Mouse (Mus musculus) olfactory bulb, adult 2 months (tissue): ENCODE results near the gene Clstn1. TPM values are rescaled to one million over a fixed set of nuclear protein-coding genes. Genes with fewer than 3 reads are reported as not detected.

Source experiments
- H3K27ac ChIP-seq: fragments of 200-500 bp; 2 replicates; pipeline ENCODE4 v1.5.1; 2012; ENCODE audit warnings: low read depth, low read length; ENCODE audit not compliant: insufficient read depth
- H3K4me1 ChIP-seq: fragments of 200-500 bp; 2 replicates; pipeline ENCODE4 v1.6.1; 2012; ENCODE audit warnings: low read length; ENCODE audit not compliant: control insufficient read depth, insufficient read depth
- H3K4me3 ChIP-seq: fragments of 200-500 bp; 2 replicates; pipeline ENCODE4 v1.5.1; 2012; ENCODE audit warnings: mild to moderate bottlenecking, low read depth, low read length, moderate library complexity; ENCODE audit not compliant: insufficient read depth
- CTCF ChIP-seq: fragments of 200-500 bp; IDR thresholded peaks from 2 replicates; pipeline ENCODE4 v1.5.1; 2012; ENCODE audit warnings: low read depth, mild to moderate bottlenecking, low read length, moderate library complexity; ENCODE audit not compliant: insufficient read depth
- POLR2A ChIP-seq: fragments of 200-500 bp; IDR thresholded peaks from 2 replicates; pipeline ENCODE4 v1.6.1; 2012; ENCODE audit warnings: mild to moderate bottlenecking, low read depth, low read length, moderate library complexity; ENCODE audit not compliant: insufficient read depth
- WGBS: fragments of 180-500 bp; shearing (Covaris S2); methylation state at CpG from one replicate; pipeline ENCODE4 v1.1.7; 2018; 5-methylcytosine and 5-hydroxymethylcytosine counted together
- polyA plus RNA-seq: library from polyadenylated mRNA; stranded (reverse); fragments of >200 nt; gene quantifications from 2 replicates; pipeline ENCODE4 v1.2.4, GENCODE M21; 2012; ENCODE audit warnings: low replicate concordance; ENCODE audit not compliant: missing spikeins, insufficient read depth, insufficient read length

Gene Clstn1
- polyA plus RNA-seq, 1 experiment = 68.1 TPM

DNA sequence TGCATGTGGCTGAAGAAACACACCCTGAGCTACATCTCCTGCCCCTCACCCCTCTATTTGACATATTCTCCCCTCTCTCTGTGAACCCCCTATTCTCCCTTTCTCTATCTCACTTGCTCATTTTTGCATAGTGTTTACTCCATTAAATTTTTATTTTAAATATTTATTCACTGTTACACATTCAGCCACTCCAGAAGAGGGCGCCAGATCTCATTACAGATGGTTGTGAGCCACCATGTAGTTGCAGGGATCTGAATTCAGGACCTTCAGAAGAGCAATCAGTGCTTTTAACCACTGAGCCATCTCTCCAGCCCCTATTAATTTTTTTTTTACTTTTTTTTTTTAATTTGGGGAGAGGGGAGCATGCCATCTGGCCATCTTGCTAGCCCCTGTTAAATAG is 3.9 kb downstream of the Clstn1 start:
- Histone ChIP-seq H3K27ac (no peak overlapping the region), H3K4me3 (no peak overlapping the region), H3K4me1 (peaks cover 15% of the 10 kb centered on the region)
- 94% methylated on average over 1 of the region's 1 CpGs for WGBS
- TF ChIP-seq CTCF (no peak), POLR2A (no peak)

DNA sequence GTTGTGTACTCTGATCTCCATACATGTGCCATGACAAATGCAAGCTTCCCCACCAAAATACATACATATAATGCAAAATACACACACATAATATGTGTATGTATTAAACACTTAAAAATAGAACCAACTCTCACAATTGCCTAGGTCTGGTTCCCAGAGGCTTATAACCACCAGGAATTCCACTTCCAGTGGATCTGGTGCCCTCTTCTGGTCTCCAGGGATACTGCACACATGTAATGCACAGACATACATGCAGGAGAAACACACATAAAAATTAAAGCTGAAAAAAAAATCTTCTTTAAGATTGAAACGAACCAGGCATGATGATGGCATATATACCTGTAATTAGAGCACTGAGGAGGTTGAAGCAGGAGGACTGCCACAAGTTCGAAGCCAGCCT is 5.2 kb downstream of the Clstn1 start:
- H3K27ac ChIP-seq = no peak overlapping the region
- TF ChIP-seq POLR2A (no peak), CTCF (no peak)
- WGBS = 93% methylated on average over 2 of the region's 2 CpGs
- no peak overlapping the region for H3K4me3 ChIP-seq
- peaks cover 11% of the 10 kb centered on the region; the same call in 1 of the 2 replicates for H3K4me1 ChIP-seq

DNA sequence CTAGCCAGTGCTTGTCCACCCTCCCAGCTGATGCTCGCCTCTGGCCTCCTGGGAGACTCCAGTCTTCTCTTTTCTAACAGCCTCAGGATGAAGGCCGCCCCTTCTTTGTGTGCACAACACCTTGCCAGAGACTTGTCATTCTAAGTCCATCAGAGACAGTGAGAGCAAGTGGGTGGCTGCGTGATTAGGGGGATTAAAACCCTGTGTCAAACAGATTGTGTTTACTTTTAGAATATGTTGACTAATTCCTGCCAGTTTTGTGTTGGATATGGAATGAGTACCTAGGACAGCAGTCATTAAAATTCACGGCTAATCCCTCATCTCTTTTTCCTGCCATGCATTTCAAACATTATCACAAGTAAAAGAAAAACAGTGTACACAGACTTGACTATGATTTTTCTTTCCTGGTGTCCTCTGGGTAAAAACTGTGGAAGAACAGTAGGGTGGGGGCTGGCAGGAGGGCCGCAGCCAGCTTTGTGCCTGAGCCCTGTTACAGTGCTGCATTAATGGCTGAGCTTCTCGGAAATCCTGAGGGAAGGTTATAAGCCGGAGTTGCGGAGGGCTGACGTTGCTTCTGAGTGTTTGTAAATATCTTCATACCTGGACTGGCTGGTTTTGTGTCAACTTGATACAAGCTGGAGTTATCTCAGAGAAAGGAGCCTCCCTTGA is 8.8 kb downstream of the Clstn1 start:
- no peak overlapping the region for H3K27ac ChIP-seq
- no peak overlapping the region for H3K4me3 ChIP-seq
- TF ChIP-seq POLR2A (no peak), CTCF (no peak)
- peaks cover 5% of the 10 kb centered on the region; the same call in 1 of the 2 replicates for H3K4me1 ChIP-seq
- WGBS = 89% methylated on average over 9 of the region's 9 CpGs

- WGBS = 79% methylated on average over 12 of the region's 12 CpGs
- TF ChIP-seq POLR2A = no peak
- no peak for TF ChIP-seq CTCF
- Histone ChIP-seq H3K4me3 (no peak overlapping the region), H3K27ac (no peak overlapping the region), H3K4me1 (peaks cover 15% of the 10 kb centered on the region; the same call in 1 of the 2 replicates)
Measured at GRCm38 (mm10) chr4:149597641-149598208, 11.5 kb downstream of the Clstn1 start.

GRCm38 (mm10) chr4:149599549-149599948 is 13.3 kb downstream of the Clstn1 start:
- 85% methylated on average over 6 of the region's 6 CpGs for WGBS
- Histone ChIP-seq H3K4me3 (no peak overlapping the region), H3K4me1 (peaks cover 12% of the 10 kb centered on the region; the same call in 1 of the 2 replicates), H3K27ac (no peak overlapping the region)
- TF ChIP-seq POLR2A (no peak), CTCF (no peak)

DNA sequence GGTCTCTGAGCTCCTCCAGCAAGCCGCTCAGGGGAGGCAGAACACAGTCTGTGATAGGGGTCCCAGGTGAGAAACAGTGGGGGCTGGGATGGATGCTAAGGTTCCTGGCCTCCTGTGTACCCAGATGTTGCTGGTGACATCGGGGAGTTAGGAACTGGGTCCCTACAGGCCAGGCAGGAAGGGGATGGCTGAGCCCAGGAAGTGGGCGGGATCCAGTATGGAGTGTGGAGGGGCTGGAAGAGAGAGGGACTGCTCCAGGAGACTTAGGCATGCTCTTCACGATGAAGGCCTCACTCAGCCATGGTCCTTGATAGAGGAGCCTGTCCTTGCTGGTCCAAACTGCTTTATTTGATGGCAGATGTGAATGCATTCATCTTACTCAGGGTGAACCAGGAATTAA is 13.9 kb downstream of the Clstn1 start:
- Histone ChIP-seq H3K4me1 (peaks cover 12% of the 10 kb centered on the region; the same call in 1 of the 2 replicates), H3K27ac (no peak overlapping the region), H3K4me3 (no peak overlapping the region)
- WGBS = 86% methylated on average over 4 of the region's 4 CpGs
- TF ChIP-seq POLR2A (no peak), CTCF (no peak)

GRCm38 (mm10) chr4:149601484-149601883 is 15.2 kb downstream of the Clstn1 start:
- Histone ChIP-seq H3K4me1 (peaks cover 12% of the 10 kb centered on the region; the same call in 1 of the 2 replicates), H3K27ac (no peak overlapping the region), H3K4me3 (no peak overlapping the region)
- TF ChIP-seq CTCF (no peak), POLR2A (no peak)
- WGBS = 42% methylated on average over 4 of the region's 4 CpGs

DNA sequence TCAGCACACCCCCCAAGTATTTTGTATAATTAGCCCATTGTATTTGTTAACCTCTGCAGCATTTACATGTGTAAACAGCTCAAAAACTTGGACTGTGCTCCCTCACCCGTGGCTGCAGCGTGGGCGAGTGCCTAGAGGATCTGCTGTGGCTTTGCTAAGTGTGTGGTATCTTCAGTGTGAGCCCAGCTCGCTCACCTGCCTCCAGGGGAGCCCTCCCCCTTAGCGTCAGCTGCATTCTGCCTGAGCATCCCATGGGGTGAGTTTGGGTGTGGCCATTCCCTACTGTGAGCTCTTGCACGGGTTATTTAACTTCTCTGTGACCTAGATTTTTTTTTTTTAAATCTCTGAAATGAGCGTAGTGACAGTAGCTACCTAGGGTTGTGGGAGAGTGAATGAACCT is 16.0 kb downstream of the Clstn1 start:
- Histone ChIP-seq H3K4me3 (no peak overlapping the region), H3K27ac (no peak overlapping the region), H3K4me1 (peaks cover 12% of the 10 kb centered on the region; the same call in 1 of the 2 replicates)
- WGBS = 39% methylated on average over 7 of the region's 7 CpGs
- TF ChIP-seq POLR2A (no peak), CTCF (no peak)

DNA sequence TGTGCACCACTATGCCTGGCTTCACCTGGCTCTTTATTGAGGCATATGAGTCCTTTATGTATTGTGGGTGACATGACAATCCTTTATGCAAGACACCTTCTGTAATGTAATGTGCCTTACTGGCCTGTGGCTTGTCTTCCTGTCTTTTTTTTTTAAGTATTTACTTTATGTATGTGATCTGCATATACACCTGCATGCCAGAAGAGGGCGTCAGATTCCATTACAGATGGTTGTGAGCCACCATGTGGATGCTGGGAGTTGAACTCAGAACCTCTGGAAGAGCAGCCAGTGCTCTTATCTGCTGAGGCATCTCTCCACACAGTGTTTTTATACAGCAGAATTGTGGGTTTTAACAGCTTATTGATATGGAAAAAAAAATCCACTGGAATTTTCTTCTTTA is 17.6 kb downstream of the Clstn1 start:
- Histone ChIP-seq H3K27ac (no peak overlapping the region), H3K4me1 (peaks cover 18% of the 10 kb centered on the region; the same call in 1 of the 2 replicates), H3K4me3 (no peak overlapping the region)
- no peak for TF ChIP-seq CTCF
- no peak for TF ChIP-seq POLR2A
- 73% methylated on average over 1 of the region's 1 CpGs for WGBS

DNA sequence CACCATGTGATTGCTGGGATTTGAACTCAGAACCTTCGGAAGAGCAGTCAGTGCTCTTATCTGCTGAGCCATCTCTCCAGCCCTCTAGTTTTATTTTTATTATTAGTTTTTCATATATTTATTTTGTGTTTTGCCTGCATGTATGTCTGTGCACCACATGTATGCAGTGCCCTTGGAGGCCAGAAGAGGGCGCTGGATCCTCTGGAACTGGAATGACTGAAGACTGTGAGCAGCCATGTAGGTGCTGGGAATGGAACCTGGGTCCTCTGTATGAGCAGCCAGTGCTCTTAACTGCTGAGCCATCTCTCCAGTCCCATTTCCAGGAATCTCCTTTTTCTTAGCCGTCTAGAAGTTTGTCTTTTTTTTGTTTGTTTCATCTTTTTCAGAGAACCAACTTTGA is 18.2 kb downstream of the Clstn1 start:
- WGBS = 82% methylated on average over 3 of the region's 3 CpGs
- Histone ChIP-seq H3K4me3 (no peak overlapping the region), H3K4me1 (peaks cover 24% of the 10 kb centered on the region; the same call in 1 of the 2 replicates), H3K27ac (no peak overlapping the region)
- TF ChIP-seq POLR2A (no peak), CTCF (no peak)
